Mouse (Mus musculus) left cerebral cortex, postnatal 36 days (tissue): ENCODE measurements around the gene Zfp362. TPM values are rescaled to one million over a fixed set of nuclear protein-coding genes. Genes with fewer than 3 reads are reported as not detected.

Experiments
- DNase-seq, 2 experiments: peaks; one replicate each; pipeline ENCODE4 v3.0.0; 2021 to 2022; ENCODE audit warnings: low spot score in 2 of 2, mixed read lengths in 1 of 2
- intact Hi-C: fragments of 180-260 bp; cut with DNase I; formaldehyde crosslinking; loops from one replicate; pipeline ENCODE4 v1.15.1; 2025
- total RNA-seq, 2 experiments: library from RNA; stranded (reverse); gene quantifications; 2 replicates each; pipeline ENCODE4 v1.2.3; 2021

Zfp362 gene
- total RNA-seq, 2 experiments from 2014 or later: 30.0 to 31.6 TPM

DNA sequence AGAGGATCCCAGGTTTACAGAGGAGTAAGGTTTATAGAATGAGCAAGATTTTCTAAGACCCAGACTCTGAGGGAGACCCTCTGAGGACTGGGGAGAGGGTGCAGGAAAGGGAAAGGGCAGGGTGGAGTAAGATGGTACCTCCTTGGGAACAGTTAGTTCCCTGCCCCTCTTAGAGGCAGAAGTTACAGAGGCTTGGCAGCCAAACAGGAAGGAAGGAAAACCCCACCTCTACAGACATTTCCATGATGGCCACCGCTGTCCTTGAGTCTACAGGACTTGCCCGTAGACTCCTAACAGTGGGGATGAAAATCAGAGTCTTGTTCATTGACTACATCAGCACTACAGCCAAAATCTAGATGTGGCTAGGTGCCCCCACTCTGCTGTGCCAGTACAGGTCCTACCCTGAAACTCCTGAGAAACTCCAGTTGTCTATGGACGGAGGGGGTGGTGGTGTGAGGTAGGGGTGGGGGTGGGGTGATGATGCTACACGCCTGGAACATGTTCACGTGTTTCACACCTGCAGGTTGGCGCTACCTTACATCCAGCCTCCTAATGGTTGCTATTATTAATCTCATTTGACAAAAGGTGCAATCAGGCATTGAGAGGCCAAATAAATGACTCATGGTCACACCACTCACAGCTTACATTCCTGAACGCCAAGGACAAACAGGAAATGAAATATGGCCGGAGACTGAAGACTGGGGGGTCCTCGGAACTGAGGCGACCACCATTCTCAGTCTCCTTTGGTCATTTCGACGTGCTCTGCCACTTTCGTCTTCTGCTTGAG is 36.1 kb downstream of the Zfp362 start:
- no peak for DNase-seq
- intact Hi-C loops: loop anchor here (5.0 kb wide), 1 partner anchor 142 kb away; no protein-coding TSS in a partner anchor

- no peak for DNase-seq
- intact Hi-C loops: no loop called here
These were observed 37.7 kb downstream of the Zfp362 start for GRCm38 (mm10) chr4:128768120-128768519.

GRCm38 (mm10) chr4:128766929-128767328 is 38.9 kb downstream of the Zfp362 start:
- intact Hi-C loops: no loop called here
- DNase-seq: no peak

- no peak for DNase-seq
- intact Hi-C loops: no loop called here
These were observed 45.8 kb downstream of the Zfp362 start for GRCm38 (mm10) chr4:128760029-128760428.

DNA sequence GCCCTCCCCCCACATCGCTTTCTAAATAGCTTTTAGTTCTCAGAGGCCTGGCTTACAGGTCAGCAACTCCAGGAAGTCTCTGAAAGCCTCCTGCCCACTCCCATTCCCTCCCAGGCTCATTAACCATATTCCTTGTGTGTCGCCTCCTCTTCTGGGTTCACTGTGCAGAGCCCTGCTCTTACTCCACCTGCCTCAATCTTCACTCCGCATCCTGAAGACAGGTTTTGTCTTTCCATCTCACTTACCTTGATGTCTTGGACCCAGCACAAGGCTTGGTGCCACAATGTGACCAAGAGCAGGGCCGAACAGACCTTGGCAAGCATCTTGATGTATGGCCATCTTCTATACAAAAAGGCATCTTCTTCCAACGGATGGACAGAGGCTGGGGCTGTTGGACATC is 46.6 kb downstream of the Zfp362 start:
- no peak for DNase-seq
- intact Hi-C loops: no loop called here

GRCm38 (mm10) chr4:128755900-128756299 is 49.9 kb downstream of the Zfp362 start:
- intact Hi-C loops: no loop called here
- DNase-seq: no peak

DNA sequence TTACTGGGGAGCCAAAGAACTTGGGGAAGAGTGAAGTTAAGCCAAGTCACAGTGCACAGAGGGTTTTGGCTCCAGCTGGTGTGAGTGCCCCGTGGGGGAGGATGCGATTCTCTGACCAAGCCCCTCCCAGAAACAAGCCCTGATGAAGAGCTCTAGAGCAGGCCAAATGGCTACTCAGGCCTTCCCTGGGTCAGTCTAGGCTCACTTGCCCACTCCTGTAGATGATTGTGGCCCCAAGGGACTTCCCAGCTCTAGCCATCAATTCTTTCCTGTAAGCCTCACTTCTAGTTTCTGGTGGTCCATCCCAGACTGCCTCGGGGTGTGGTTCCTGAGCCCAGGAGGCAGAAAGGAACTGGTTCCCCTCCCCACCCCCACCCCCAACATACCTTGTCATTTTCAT is 50.8 kb downstream of the Zfp362 start, which contains the start of gene A3galt2:
A3galt2 (plus strand) TSS at position 301 of the 400 bp plus-strand sequence.
- no peak for DNase-seq
- intact Hi-C loops: no loop called here

GRCm38 (mm10) chr4:128753571-128753970 is 52.3 kb downstream of the Zfp362 start:
- DNase-seq: no peak
- intact Hi-C loops: no loop called here

DNA sequence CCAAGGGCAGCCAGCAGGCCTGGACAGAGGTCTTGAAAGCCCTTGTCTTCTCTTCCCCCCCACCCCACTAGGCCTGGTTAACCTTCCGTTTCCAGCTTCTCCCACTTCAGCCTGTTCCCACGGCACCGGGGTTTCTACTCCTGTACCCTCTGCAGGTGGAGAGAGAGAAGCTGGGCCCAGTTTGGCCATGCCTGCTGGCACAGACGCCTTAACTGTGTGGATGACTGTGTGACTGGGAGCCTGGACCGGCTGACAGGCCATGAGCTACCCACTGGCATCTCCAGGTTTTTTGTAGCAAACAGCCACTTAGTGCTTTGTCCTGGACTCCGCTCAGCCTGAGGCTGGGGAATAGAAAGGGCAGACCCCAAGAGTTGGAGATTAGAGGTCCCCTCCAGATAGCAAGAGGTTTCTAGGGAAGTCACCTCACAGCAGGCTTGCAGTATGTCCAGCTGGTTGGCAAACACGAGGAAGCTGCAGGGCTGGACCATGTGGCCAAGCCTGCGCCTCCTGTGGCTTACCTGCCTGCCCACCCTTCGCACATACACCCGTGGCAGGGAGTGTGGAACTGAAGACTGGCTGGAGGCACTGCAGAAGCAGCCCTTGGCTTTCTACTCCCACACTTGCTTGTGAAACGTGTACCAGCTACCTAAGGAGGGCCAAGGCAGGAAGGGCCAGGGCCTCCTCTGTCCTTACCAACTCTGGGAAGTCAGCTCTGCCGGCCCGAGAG is 53.7 kb downstream of the Zfp362 start:
- intact Hi-C loops: no loop called here
- no peak for DNase-seq

GRCm38 (mm10) chr4:128751006-128751405 is 54.8 kb downstream of the Zfp362 start:
- intact Hi-C loops: no loop called here
- no peak for DNase-seq

DNA sequence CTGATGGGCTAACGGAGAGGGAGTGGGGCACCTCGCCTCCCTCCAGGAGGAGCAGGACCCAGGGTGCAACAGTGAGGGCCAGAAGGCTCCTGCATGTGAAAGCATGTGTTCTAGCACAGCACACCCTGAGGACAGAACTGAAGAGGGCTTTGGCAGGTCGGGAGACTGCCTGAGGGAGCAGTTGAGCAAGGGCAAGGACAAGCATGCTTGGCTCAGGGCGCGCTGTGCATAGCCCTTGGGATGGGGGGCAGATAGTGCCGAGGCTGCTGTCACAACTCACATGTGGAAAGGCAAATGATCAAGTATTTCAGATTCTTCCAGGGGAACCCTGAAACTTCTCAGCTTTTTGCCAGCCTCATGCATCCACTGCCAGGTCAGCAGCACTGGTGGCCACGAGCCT is 57.5 kb downstream of the Zfp362 start:
- intact Hi-C loops: loop anchor here (5.0 kb wide), 1 partner anchor 36 kb away; no protein-coding TSS in a partner anchor
- no peak for DNase-seq

DNA sequence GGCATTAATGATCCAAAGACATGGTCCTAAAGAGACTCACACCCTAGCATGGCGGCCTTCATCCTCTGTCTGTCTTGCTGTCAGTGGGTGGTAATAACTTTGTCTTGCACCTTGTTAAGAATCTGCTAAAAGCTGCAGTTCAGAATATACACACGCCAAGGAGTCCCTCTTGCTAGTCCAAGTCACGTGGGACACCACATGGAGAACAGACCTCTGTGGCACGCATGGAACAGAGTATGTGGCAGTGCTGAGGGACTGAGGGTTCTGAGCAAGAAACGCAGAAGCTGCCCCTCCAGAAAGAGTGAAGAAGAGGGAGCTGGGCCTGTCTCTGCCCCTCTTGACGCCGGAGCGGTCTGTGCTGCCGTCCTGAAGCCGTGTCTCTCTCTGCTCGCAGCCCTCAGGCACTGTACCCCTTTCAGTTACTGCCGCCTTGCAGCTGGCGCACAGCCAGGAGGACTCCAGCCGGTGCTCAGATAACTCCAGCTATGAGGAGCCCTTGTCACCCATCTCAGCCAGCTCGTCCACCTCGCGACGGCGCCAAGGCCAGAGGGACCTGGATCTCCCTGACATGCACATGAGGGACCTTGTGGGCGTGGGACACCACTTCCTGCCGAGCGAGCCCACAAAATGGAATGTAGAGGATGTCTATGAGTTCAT is 58.1 kb downstream of the Zfp362 start:
- intact Hi-C loops: loop anchor here (1.0 to 5.0 kb wide), 2 partner anchors 35 to 39 kb away; no protein-coding TSS in a partner anchor
- no peak for DNase-seq

DNA sequence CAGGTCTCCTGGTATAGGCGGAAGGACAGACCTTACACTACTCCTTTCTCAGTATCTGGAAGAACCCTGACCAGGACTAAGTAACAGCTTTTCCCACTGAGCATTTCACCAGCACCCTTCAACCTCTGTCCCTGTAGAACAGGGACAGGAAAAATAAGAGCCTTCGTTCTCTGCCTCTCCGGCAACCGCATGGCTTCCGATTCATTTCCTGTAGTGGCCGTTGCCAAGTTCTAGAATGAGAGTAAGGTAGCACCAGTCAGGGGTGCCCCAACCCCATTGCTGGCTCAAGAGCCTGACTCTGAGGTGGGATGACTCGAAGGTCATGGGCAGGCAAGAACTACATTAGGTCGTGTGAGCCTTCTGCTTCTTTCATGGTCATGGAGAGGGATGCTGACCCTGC is 60.7 kb downstream of the Zfp362 start:
- no peak for DNase-seq
- intact Hi-C loops: loop anchor here (5.0 kb wide), 1 partner anchor 33 kb away; no protein-coding TSS in a partner anchor

GRCm38 (mm10) chr4:128743031-128743626 is 62.7 kb downstream of the Zfp362 start:
- DNase-seq: no peak
- intact Hi-C loops: no loop called here

DNA sequence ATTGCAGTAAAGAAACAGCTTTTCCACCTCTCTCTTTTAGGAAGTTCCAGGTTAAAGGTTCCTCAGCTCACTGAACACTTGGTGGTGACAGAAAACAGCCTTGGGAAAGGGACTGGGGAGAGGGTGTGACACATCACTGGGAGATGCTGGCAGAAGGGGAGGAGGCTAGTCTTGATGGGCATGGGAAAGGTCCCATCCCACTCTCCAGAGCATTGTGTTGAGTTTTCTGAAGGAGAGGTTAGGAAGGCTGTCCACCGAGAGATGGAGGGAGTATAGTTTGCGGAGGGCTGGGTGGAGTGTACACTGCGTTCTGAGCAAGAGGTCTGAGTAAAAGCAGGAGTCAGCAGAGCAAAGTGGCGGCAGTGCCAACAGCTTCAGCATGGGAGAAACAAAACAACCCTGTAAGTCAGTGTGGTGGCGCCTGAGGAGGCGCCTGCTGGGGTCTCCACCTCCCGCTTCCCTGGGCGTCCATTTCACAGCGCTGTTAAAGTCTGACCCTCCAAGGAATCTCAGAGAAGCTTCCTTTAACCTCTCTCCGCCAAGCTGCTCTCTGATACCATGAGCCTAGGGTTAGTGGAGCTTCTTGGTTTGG is 63.4 kb downstream of the Zfp362 start:
- DNase-seq: no peak
- intact Hi-C loops: no loop called here

- intact Hi-C loops: no loop called here
- no peak for DNase-seq
These were observed 63.9 kb downstream of the Zfp362 start for GRCm38 (mm10) chr4:128741906-128742305.

DNA sequence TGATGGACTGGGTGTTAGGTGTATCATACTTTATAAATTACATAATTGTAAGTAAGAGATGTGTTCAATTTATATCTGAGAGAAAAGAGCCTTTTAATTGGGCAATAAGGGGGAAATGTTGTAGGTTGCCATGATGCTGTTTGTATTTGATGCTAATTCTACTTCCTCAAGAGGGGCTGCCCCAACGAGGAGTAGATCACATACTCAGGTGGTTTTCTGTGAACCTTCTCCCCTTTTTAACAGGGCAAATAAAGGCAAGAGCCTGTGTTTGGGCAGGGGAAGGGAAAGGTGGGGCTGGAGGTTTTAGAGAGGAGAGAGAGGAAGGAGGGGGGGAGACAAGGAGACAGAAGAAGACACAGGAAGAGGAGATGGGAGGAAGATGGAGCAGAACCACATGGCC is 65.0 kb downstream of the Zfp362 start:
- intact Hi-C loops: no loop called here
- no peak for DNase-seq

GRCm38 (mm10) chr4:128737825-128738610 is 67.8 kb downstream of the Zfp362 start:
- intact Hi-C loops: no loop called here
- DNase-seq: no peak

GRCm38 (mm10) chr4:128737137-128737589 is 68.7 kb downstream of the Zfp362 start:
- no peak for DNase-seq
- intact Hi-C loops: no loop called here
